Mouse (Mus musculus) C2C12 (cell line): Measurements from ENCODE around the gene Btg4. TPM values are rescaled to one million over a fixed set of nuclear protein-coding genes. Genes with fewer than 3 reads are reported as not detected.

Source experiments
- H3K27me3 ChIP-seq: one replicate; pipeline ENCODE4 v1.6.1; 2011; ENCODE audit not compliant: control insufficient read depth, insufficient read depth, insufficient read length
- H3K36me3 ChIP-seq: one replicate; pipeline ENCODE4 v1.6.1; 2011; ENCODE audit not compliant: control insufficient read depth, insufficient read depth
- H3K4me3 ChIP-seq: one replicate; pipeline ENCODE4 v1.5.1; 2011; ENCODE audit warnings: mild to moderate bottlenecking, control low read depth; ENCODE audit not compliant: poor library complexity, insufficient read depth, severe bottlenecking
- H3K79me2 ChIP-seq: one replicate; pipeline ENCODE4 v1.6.1; 2011; ENCODE audit not compliant: control insufficient read depth, insufficient read depth
- H3K79me3 ChIP-seq: one replicate; pipeline ENCODE4 v1.6.1; 2011; ENCODE audit warnings: low read depth, control low read depth
- H3ac ChIP-seq: one replicate; pipeline ENCODE3; 2011; ENCODE audit warnings: low read depth; ENCODE audit not compliant: control insufficient read depth, insufficient read length
- CEBPB ChIP-seq: IDR thresholded peaks from one replicate; pipeline ENCODE4 v1.6.1; 2011; ENCODE audit warnings: low read depth, mild to moderate bottlenecking, control low read depth, moderate library complexity
- CTCF ChIP-seq: IDR thresholded peaks from one replicate; pipeline ENCODE4 v1.5.1; 2011; ENCODE audit not compliant: control insufficient read depth, insufficient read depth, insufficient read length
- FOSL1 ChIP-seq: IDR thresholded peaks from one replicate; pipeline ENCODE4 v1.8.0; 2011; ENCODE audit warnings: mild to moderate bottlenecking, low read length; ENCODE audit not compliant: poor library complexity, insufficient read depth, severe bottlenecking
- MAX ChIP-seq: IDR thresholded peaks from one replicate; pipeline ENCODE4 v1.6.1; 2011; ENCODE audit warnings: mild to moderate bottlenecking, control low read depth
- MYOD1 ChIP-seq: IDR thresholded peaks from one replicate; pipeline ENCODE4 v1.6.1; 2011; ENCODE audit warnings: low read depth; ENCODE audit not compliant: control insufficient read depth, insufficient read length
- MYOG ChIP-seq: IDR thresholded peaks from one replicate; pipeline ENCODE4 v1.6.1; 2011; ENCODE audit not compliant: control insufficient read depth, insufficient read length; ENCODE audit errors: extremely low read depth
- USF1 ChIP-seq: IDR thresholded peaks from one replicate; pipeline ENCODE4 v1.6.1; 2011; ENCODE audit warnings: low read depth, mild to moderate bottlenecking, control low read depth, moderate library complexity
- microRNA-seq: library from miRNA; unstranded; fragments of <30 nt; microRNA quantifications from one replicate; pipeline ENCODE4, GENCODE M21; 2019; ENCODE audit warnings: borderline microRNAs expressed
- polyA plus RNA-seq: library from polyadenylated mRNA; unstranded; fragments of >200 nt; fragmentation: generic; extraction: Trizol; gene quantifications from one replicate; pipeline ENCODE4 v1.2.1, GENCODE M21; 2012; ENCODE audit warnings: missing spikeins

The Btg4 gene
- polyA plus RNA-seq, 1 experiment: not detected

- no peaks in the 10 kb centered on the region for H3K79me2 ChIP-seq
- H3K4me3 ChIP-seq: no peak within 1 kb of the TSS
- no peaks in the 10 kb centered on the region for H3K79me3 ChIP-seq
- H3ac ChIP-seq: no peak within 1 kb of the TSS
- H3K36me3 ChIP-seq: no peaks in the 10 kb centered on the region
- TF ChIP-seq MYOG: no peak
- TF ChIP-seq USF1: no peak
- TF ChIP-seq CTCF: no peak
- no peak for TF ChIP-seq MAX
- no peak for TF ChIP-seq CEBPB
- no peak for TF ChIP-seq FOSL1
- TF ChIP-seq MYOD1: no peak
- peaks cover 1% of the 10 kb centered on the region for H3K27me3 ChIP-seq
These were observed 104.8 kb downstream of the Btg4 start, which contains the start of gene Gm32742 for GRCm38 (mm10) chr9:51165312-51166180. TSS of gene Gm32742 (minus strand) at chr9:51165517.

GRCm38 (mm10) chr9:51167954-51168353 lies 107.3 kb downstream of the Btg4 start:
- TF ChIP-seq FOSL1 (no peak), MYOD1 (no peak), CTCF (no peak), CEBPB (no peak), MYOG (no peak)
- Histone ChIP-seq H3K4me3 (no peak overlapping the region), H3K79me3 (no peaks in the 10 kb centered on the region), H3ac (no peak overlapping the region), H3K36me3 (no peaks in the 10 kb centered on the region), H3K79me2 (no peaks in the 10 kb centered on the region), H3K27me3 (no peaks in the 10 kb centered on the region)

GRCm38 (mm10) chr9:51168698-51169097 lies 108.0 kb downstream of the Btg4 start:
- H3K36me3 ChIP-seq: no peaks in the 10 kb centered on the region
- no peak overlapping the region for H3ac ChIP-seq
- TF ChIP-seq MYOD1 (no peak), CEBPB (no peak), MYOG (no peak), CTCF (no peak), MAX (no peak), FOSL1 (no peak), USF1 (no peak)
- H3K79me3 ChIP-seq: no peaks in the 10 kb centered on the region
- H3K4me3 ChIP-seq: no peak overlapping the region
- H3K79me2 ChIP-seq: no peaks in the 10 kb centered on the region
- H3K27me3 ChIP-seq: no peaks in the 10 kb centered on the region

DNA sequence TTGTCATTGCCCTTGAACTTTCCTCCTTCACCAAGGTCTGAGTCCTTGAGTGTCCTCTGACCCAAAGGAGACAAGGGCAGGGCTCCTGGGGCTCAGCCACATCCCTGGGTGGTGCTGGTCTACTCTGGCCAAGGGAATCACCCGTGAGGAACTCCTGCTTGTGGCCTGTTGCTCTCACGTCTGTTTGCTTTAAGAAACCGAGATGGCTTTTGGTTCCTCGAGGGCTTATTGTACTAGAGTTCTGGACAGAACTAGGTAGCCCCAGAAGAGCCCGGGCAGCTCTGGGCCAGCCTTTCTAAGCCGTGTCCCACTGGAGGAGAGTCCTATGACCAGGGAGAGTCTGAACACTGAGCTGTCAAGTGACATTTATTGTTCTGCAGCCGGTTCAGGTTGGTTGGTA lies 108.4 kb downstream of the Btg4 start:
- Histone ChIP-seq H3ac (no peak overlapping the region), H3K27me3 (no peaks in the 10 kb centered on the region), H3K4me3 (no peak overlapping the region), H3K79me3 (no peaks in the 10 kb centered on the region), H3K79me2 (no peaks in the 10 kb centered on the region), H3K36me3 (no peaks in the 10 kb centered on the region)
- TF ChIP-seq MAX: no peak
- TF ChIP-seq FOSL1: no peak
- no peak for TF ChIP-seq USF1
- TF ChIP-seq MYOD1: no peak
- no peak for TF ChIP-seq MYOG
- no peak for TF ChIP-seq CEBPB

Small RNA genes lying within 50 kb of the gene (microRNA-seq; reads per million reads assigned to microRNA genes)
- gene Mir34b: 806 reads per million, percentile 85 among the genes with 10 or more reads in this experiment
- gene Mir34c: 23,568 reads per million, percentile 99 among the genes with 10 or more reads in this experiment

Other genes starting within 250 kb of the Btg4 start
- gene Ppp2r1b, start 215.6 kb upstream of the Btg4 start, polyA plus RNA-seq: 26.7 TPM
- gene Sik2, start 51.8 kb upstream of the Btg4 start, polyA plus RNA-seq: 9.1 TPM
- 28.8 TPM for gene Layn, start 16.2 kb downstream of the Btg4 start, polyA plus RNA-seq
- gene 4833427G06Rik, start 41.2 kb downstream of the Btg4 start, polyA plus RNA-seq: 2.0 TPM
- 0.01 TPM for gene Gm32742, start 104.6 kb downstream of the Btg4 start, polyA plus RNA-seq
- 0.01 TPM for gene Pou2af1, start 152.8 kb downstream of the Btg4 start, polyA plus RNA-seq
- gene Colca2, start 217.7 kb downstream of the Btg4 start, polyA plus RNA-seq: 0.20 TPM